Mouse (Mus musculus): ENCODE data around the gene Zfp334.

Gene Zfp334

DNA sequence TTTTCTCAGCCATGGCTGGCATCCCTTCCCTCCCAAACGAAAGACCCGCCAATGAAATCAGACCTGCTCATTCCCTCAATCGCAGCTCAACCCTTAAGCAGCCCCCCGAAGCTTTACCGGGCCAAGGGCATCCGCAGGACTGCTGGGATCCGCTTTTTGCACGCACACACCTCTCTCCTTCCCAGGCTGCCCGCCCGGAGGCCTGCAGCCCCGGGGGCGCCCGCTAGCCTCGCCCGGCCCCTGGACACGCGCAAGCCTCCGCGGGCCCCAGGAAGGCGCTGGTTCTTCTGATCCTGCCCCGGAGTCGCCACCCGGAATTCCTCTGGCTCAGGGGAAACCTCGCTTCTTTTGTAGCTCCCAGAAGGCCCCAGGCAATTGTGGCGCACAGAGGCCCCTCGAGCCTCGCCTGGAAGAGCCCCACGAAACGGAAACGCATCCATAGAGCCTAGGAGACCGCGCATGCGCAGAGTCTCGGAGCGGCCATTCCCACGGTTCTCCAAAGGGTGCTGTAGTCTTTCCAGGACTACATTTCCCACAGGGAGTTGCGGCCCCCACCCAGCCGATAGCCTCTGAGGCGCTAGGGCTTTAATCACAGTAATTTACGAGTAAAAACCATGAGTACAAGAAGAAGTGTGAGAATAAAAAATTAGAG lies at the start of gene Zfp334:
Gene Zfp334, minus strand, starts transcription at position 416 of the 652 bp plus-strand sequence.
- DNase-seq (ENCODE audit: extremely low read depth, insufficient read length, low spot score): peak; percentile 80

DNA sequence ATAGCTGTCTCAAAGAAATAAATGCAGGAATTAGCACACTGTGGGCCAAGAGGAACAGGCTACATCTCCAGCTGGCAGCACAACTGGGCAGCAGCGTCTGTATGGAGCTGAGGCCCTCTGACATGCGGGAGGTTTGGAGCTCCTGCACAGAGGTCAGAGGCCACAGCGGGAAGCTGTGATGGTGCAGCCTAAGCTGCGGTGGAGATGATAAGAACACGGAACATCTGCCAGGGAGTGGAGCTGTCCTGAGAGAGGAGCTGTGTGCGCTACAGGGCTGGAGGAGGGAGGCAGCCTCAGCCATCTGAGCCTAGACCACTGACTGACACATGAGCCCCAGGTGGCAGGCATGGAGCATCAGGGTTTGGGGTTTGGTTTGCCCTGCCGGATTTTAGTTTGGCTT lies 40.6 kb upstream of the Zfp334 start:
- no peak for DNase-seq (ENCODE audit: extremely low read depth, insufficient read length, low spot score)

- no peak for DNase-seq (ENCODE audit: extremely low read depth, insufficient read length, low spot score)
Observed at GRCm38 (mm10) chr2:165420195-165420594, 32.1 kb upstream of the Zfp334 start.

DNA sequence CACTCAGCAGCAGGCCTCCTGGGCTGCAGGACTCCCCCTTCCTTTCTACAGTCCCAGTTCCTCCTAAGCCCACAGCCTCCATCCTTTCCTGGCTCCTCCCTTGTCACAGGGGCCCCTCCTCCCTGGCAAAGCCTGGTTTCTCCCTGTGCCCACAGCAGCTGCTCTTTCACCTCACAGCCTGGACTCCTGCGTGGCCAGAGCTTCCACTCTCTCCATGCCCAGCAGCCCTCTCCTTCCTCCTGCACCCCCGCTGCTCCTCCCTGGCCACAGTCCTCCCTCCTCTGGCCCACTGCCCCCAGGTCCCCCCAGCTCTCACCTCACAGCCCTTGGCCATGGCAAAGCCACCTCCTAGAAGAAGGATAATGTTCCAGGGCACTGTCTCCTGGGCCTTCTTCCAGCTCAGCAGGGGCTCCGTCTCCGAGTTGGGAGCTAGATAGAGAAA lies 31.6 kb upstream of the Zfp334 start:
- no peak for DNase-seq (ENCODE audit: extremely low read depth, insufficient read length, low spot score)

- DNase-seq (ENCODE audit: extremely low read depth, insufficient read length, low spot score): no peak
Observed at GRCm38 (mm10) chr2:165418577-165418976, 30.5 kb upstream of the Zfp334 start.

- peak; percentile 55 for DNase-seq (ENCODE audit: extremely low read depth, insufficient read length, low spot score)
Observed at GRCm38 (mm10) chr2:165417291-165417690, 29.2 kb upstream of the Zfp334 start.

- DNase-seq (ENCODE audit: extremely low read depth, insufficient read length, low spot score): no peak
Observed at GRCm38 (mm10) chr2:165415795-165416194, 27.7 kb upstream of the Zfp334 start.

GRCm38 (mm10) chr2:165415141-165415721 lies 27.2 kb upstream of the Zfp334 start:
- no peak for DNase-seq (ENCODE audit: extremely low read depth, insufficient read length, low spot score)

- no peak for DNase-seq (ENCODE audit: extremely low read depth, insufficient read length, low spot score)
Observed at GRCm38 (mm10) chr2:165414321-165414720, 26.3 kb upstream of the Zfp334 start.

DNA sequence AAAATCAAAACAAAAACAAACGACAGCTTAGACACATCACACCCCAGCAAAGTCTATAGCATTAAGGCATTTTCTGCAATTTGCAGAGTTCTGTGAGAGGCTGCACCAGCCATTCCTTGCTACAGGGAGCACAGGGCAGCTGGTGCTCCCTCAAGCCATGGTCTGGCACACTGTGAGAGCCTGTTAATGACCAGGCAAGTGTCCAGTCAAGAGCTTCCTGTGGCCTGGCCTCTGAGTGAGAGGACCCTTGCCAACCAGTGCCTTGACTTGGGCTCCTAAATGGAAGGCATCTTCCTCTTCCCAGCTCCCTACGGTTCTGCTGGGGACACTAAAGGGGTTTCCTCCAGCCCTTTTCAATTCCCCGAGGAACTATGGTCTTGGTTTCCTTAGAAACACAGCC lies 25.8 kb upstream of the Zfp334 start:
- no peak for DNase-seq (ENCODE audit: extremely low read depth, insufficient read length, low spot score)

- peak; percentile 70 for DNase-seq (ENCODE audit: extremely low read depth, insufficient read length, low spot score)
Observed at GRCm38 (mm10) chr2:165407700-165408301, 19.7 kb upstream of the Zfp334 start.

DNA sequence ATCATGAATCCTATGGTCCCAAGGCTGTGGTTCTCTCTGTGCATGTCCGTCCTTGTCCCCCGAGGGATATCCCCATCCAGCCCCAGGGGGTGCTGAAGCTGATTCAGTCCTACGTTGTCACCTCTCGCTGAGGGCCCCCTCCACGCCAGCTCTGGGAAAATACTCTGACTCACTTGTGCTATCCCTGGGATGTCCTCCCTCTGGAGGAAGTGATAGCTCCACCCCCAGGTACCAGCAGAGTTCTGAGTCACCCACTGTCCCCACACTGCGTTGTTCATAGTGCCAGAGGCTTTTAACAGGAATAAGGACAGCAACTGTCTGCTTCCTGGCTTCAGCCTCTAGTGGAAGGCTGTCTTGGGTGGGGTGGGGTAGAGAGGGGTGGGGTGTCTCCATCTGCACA lies 17.3 kb upstream of the Zfp334 start:
- DNase-seq (ENCODE audit: extremely low read depth, insufficient read length, low spot score): peak; percentile 77

DNA sequence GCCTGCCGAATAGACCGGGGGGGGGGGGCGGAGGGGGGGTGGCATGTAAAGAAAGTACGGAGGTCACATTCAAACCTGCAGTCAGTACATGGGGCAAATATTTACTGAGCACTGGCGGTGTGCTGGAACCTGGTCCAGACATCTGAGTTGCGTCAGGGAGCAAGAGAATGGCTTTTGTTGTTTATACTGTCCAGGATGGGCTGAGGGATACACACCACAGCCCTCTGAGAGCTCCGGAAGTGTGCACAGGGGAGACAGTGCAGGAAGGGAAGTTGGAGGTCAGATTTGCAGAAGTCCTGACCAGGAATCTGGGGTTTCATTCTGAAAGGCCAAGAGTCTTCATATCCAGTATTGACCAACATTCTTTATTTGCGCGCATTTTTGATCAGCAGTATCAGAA lies 16.9 kb upstream of the Zfp334 start:
- DNase-seq (ENCODE audit: extremely low read depth, insufficient read length, low spot score): no peak

DNA sequence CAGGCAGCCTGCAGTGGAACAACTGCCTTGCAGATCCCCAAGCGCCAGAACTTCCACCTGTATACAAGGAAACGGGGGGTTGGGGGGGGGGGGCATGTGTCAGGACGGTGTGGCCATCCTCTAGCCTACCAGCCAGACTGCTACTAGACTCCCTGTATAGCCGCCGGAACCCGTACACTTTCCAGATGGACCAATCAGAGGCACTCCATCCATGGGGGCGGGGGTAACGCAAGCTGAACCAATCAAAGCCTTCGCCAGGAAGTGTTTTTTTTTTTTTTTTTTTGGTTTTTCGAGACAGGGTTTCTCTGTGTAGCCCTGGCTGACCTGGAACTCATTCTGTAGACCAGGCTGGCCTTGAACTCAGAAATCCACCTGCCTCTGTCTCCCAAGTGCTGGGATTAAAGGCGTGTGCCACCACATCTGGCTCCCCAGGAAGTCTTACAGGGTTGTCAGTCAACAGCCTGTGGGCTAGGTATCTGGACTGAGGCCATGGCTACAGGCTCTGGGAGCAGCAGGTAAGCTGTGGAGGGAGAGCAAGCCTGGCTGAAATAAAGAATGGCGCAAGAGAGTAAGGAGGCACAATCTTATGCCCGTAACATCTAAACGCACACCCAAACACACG lies 10.2 kb upstream of the Zfp334 start:
- DNase-seq (ENCODE audit: extremely low read depth, insufficient read length, low spot score): no peak

GRCm38 (mm10) chr2:165397502-165398163 lies 9.6 kb upstream of the Zfp334 start:
- DNase-seq (ENCODE audit: extremely low read depth, insufficient read length, low spot score): no peak

DNA sequence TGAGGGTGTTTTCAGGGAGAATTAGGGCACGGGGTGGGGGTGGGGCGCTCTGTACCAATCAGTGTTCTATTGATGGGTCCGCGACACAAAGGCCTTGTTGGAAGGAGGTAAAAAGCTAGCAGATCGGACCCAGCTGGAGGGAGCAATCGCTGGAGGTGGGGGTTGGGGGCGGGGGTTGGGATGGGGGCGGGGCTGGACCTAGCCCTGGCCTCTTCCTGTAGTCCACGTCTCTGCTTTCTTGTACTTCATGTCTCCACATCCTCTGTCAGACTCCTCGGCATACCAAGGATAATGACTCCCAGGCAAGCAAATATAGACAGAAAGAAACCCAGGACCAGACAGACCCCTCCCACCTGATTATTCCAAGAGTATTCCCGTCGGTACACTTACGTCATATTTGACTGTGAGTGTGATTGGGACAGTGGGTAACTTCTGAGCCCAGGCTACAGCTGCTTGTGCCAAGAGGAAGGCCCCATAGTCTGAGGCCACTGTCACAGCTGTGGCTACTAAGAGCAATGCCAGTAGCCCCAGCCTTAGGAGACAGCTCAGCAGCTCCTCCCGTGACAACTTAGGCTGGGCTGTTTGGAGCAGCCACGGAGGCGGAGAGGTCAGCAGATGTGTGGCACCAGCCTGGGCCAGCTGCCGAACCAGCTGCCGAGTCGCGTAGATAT lies 8.9 kb upstream of the Zfp334 start:
- DNase-seq (ENCODE audit: extremely low read depth, insufficient read length, low spot score): no peak

- DNase-seq (ENCODE audit: extremely low read depth, insufficient read length, low spot score): peak; percentile 64
Observed at GRCm38 (mm10) chr2:165392156-165392555, 4.1 kb upstream of the Zfp334 start.

- no peak for DNase-seq (ENCODE audit: extremely low read depth, insufficient read length, low spot score)
Observed at GRCm38 (mm10) chr2:165391561-165391960, 3.5 kb upstream of the Zfp334 start.

GRCm38 (mm10) chr2:165389299-165389952 lies 1.4 kb upstream of the Zfp334 start:
- no peak for DNase-seq (ENCODE audit: extremely low read depth, insufficient read length, low spot score)

GRCm38 (mm10) chr2:165387370-165387769 lies 689 bp downstream of the Zfp334 start:
- DNase-seq (ENCODE audit: extremely low read depth, insufficient read length, low spot score): no peak

All from 3134 (cell line).